Mouse (Mus musculus) bone marrow macrophage, adult 2 months (primary cell): ENCODE results near the gene Gm20388.

ENCODE experiments used
- CTCF ChIP-seq: IDR thresholded peaks from 2 replicates; pipeline ENCODE4 v1.5.1; 2012; ENCODE audit warnings: low read depth, mild to moderate bottlenecking, low read length, moderate library complexity
- POLR2A ChIP-seq: IDR thresholded peaks from 2 replicates; pipeline ENCODE4 v1.6.1; 2012; ENCODE audit warnings: mild to moderate bottlenecking, low read depth, low read length, borderline replicate concordance

DNA sequence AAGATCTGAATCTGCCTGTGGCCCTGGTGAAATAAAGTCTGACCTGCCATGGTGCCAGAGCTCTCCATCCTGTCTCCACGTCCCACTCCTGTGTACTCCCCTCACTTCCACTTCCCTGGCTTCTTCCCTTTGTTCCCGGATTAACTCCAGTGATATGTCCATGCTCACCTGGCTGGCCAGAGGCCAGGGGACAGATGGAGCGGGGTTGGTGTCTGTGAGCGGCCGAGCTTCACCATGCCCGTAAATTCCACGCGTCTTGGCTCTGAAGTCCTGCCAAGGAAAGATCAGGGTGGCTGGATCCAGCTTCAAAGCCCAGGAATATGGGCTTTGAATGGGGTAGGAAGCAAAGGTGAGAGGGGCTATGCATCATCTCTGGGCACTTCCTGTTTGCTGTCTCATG lies 256.5 kb downstream of the Gm20388 start:
- TF ChIP-seq CTCF = no peak
- no peak for TF ChIP-seq POLR2A
